Mouse (Mus musculus): ENCODE data around the gene Kcnt1.

- TF ChIP-seq POLR2A (IDR thresholded peaks at IDR 0.05; ENCODE audit: borderline replicate concordance, control insufficient read depth, low read depth, low read length) = no peak
- peak; percentile 44; the same call in 1 of the 2 replicates for TF ChIP-seq CTCF (IDR thresholded peaks at IDR 0.05; ENCODE audit: control insufficient read depth, insufficient read depth, low read length)
Measured at GRCm38 (mm10) chr2:25913247-25913646, 49.7 kb downstream of the Kcnt1 start.

Data from bone marrow, adult 2 months (tissue).